ENCODE assay signal across 8 mouse cellular contexts in genomic region chr7:128237593-128237926, GRCm38 (mm10). TPM values are rescaled to one million over a fixed set of nuclear protein-coding genes. Genes with fewer than 3 reads are reported as not detected.
DNase-seq lines count a peak whose midpoint lies in the region; ATAC-seq and TF ChIP-seq lines count a peak whose summit lies in the region.

No protein-coding gene starts in this region.

- in situ Hi-C loops in ES-E14 (cut with MboI; ENCODE audit: low sequenced_read_pairs in 2 of 2, unreplicated experiment in 2 of 2): no loop called here

- peaks cover 34% of the 10 kb centered on the region for H3K79me2 ChIP-seq in macrophage (ENCODE audit: inconsistent target)

- H3K4me3 ChIP-seq in heart, embryonic 14.5 days (ENCODE audit: control insufficient read depth in 1 of 2, insufficient read depth in 1 of 2, low read depth in 1 of 2, low read length in 2 of 2): peak overlapping the region; percentile 76 to 79
- H3K4me3 ChIP-seq in ES-E14 (ENCODE audit: insufficient read depth in 1 of 2, low read depth in 1 of 2, low read length in 2 of 2, poor library complexity in 1 of 2, severe bottlenecking in 1 of 2) (peak overlapping the region; percentile 88 to 89), macrophage (ENCODE audit: inconsistent target) (peak overlapping the region; percentile 91)
- H3K4me3 ChIP-seq in forebrain, postnatal 0 days (ENCODE audit: low read depth, low read length): peak overlapping the region; percentile 77

- H3K4me2 ChIP-seq in heart, embryonic 14.5 days (ENCODE audit: low read length): peak overlapping the region; percentile 84
- H3K4me2 ChIP-seq in forebrain, postnatal 0 days (ENCODE audit: low read depth): peak overlapping the region; percentile 77

- no peak for ATAC-seq in heart, embryonic 14.5 days (ENCODE audit: insufficient number of reproducible peaks, insufficient read depth, low FRiP score, low read depth)
- no peak for ATAC-seq in forebrain, postnatal 0 days

- H3K9me3 ChIP-seq in heart, embryonic 14.5 days (ENCODE audit: control insufficient read depth, low read length): no peaks in the 10 kb centered on the region
- H3K9me3 ChIP-seq in ES-E14 (ENCODE audit: control insufficient read depth, insufficient read depth, low read depth, low read length): no peaks in the 10 kb centered on the region
- no peaks in the 10 kb centered on the region for H3K9me3 ChIP-seq in forebrain, postnatal 0 days (ENCODE audit: low read length)

- H3K36me3 ChIP-seq in heart, embryonic 14.5 days (ENCODE audit: control insufficient read depth, insufficient read depth, low read length): peaks cover 45% of the 10 kb centered on the region
- H3K36me3 ChIP-seq in ES-E14 (ENCODE audit: control insufficient read depth, insufficient read depth, low read length, poor library complexity, severe bottlenecking) (peaks cover 13% of the 10 kb centered on the region; the same call in 1 of the 2 replicates), macrophage (ENCODE audit: inconsistent target) (peaks cover 35% of the 10 kb centered on the region)
- peaks cover 16% of the 10 kb centered on the region for H3K36me3 ChIP-seq in forebrain, postnatal 0 days (ENCODE audit: insufficient read depth)

- under 1% methylated on average over 25 of the region's 25 CpGs for WGBS in heart, embryonic 14.5 days
- WGBS in forebrain, postnatal 0 days: 1% methylated on average over 25 of the region's 25 CpGs
- under 1% methylated on average over 25 of the region's 25 CpGs for WGBS in macrophage (ENCODE audit: missing documents)

- peak overlapping the region; percentile 97 for H3K27ac ChIP-seq in heart, embryonic 14.5 days (replicated peaks in 1 of 2; ENCODE audit: control insufficient read depth in 1 of 2, insufficient read depth in 1 of 2, low read depth in 2 of 2, low read length in 2 of 2)
- H3K27ac ChIP-seq in ES-E14 (ENCODE audit: insufficient read depth, low read depth, low read length, poor library complexity, severe bottlenecking) (peak overlapping the region; percentile 97), macrophage (peak overlapping the region; percentile 99)
- H3K27ac ChIP-seq in forebrain, postnatal 0 days (ENCODE audit: low read depth, low read length): peak overlapping the region; percentile 98

- DNase-seq in heart, adult 18-20 months: no peak
- no peak for DNase-seq in ES-E14 (ENCODE audit: low read depth, low spot score)
- no peak for DNase-seq in forebrain, postnatal 0 days
- no peak for DNase-seq in ovary, postnatal 10 days (ENCODE audit: low spot score)
- no peak for DNase-seq in spleen, postnatal 14 days (ENCODE audit: low spot score in 2 of 2)
- no peak for DNase-seq in thymus, postnatal 0 days (ENCODE audit: low spot score)

- peak overlapping the region; percentile 87 for H3K9ac ChIP-seq in heart, embryonic 14.5 days (ENCODE audit: low read length)
- H3K9ac ChIP-seq in ES-E14 (ENCODE audit: insufficient read depth, low read depth, low read length, poor library complexity, severe bottlenecking): peak overlapping the region; percentile 97
- peak overlapping the region; percentile 79 for H3K9ac ChIP-seq in forebrain, postnatal 0 days

- no peak for TF ChIP-seq CTCF in forebrain, postnatal 0 days (IDR thresholded peaks at IDR 0.05; ENCODE audit: low read depth)

- H3K27me3 ChIP-seq in heart, embryonic 14.5 days (ENCODE audit: control insufficient read depth, insufficient read depth, low read length): no peaks in the 10 kb centered on the region
- H3K27me3 ChIP-seq in forebrain, postnatal 0 days (ENCODE audit: insufficient read depth, low read length): no peaks in the 10 kb centered on the region

- peaks cover 6 to 14% of the 10 kb centered on the region in 2 experiments for H3K4me1 ChIP-seq in heart, embryonic 14.5 days (ENCODE audit: control insufficient read depth in 2 of 2, insufficient read depth in 2 of 2, low read length in 2 of 2)
- peaks cover 0 to 2% of the 10 kb centered on the region in 2 experiments; a peak in 1 of 4 replicates for H3K4me1 ChIP-seq in ES-E14 (ENCODE audit: control insufficient read depth in 2 of 2, insufficient read depth in 2 of 2, low read length in 2 of 2, poor library complexity in 1 of 2)
- no peaks in the 10 kb centered on the region; the same call in 1 of the 2 replicates for H3K4me1 ChIP-seq in forebrain, postnatal 0 days (ENCODE audit: insufficient read depth)

TF ChIP-seq in ES-E14, 5 proteins besides CTCF, POLR2A, EP300 and RAD21:
- TF ChIP-seq ZNF384 (IDR thresholded peaks at IDR 0.05; ENCODE audit: low read depth, low read length): no peak
- TF ChIP-seq MAFK (IDR thresholded peaks at IDR 0.05; ENCODE audit: insufficient read depth, low read depth, low read length): no peak
- TF ChIP-seq ZC3H11A (IDR thresholded peaks at IDR 0.05; ENCODE audit: borderline replicate concordance, low read depth, low read length): no peak
- TF ChIP-seq HCFC1 (IDR thresholded peaks at IDR 0.05; ENCODE audit: borderline replicate concordance, insufficient read depth, low read length): no peak; the same call in 1 of the 2 replicates
- no peak for TF ChIP-seq CHD2 (IDR thresholded peaks at IDR 0.05; ENCODE audit: low read depth, low read length)

RNA-seq across cellular contexts. Expression of gene 9130023H24Rik, which starts 0.3 kb away (rescaled TPM):
- 6.4 and 7.4 TPM in 2 replicates for polyA plus RNA-seq in heart, embryonic 14.5 days (2014; fragmentation: Nextera tagmentation; extraction: Ambion mirVana)
- 1 to 10 TPM; 2.6 to 2.8 TPM for total RNA-seq in heart, adult 18-20 months (2021)
- total RNA-seq in ES-E14 (2012; rRNA removed): 2.1 and 2.6 TPM in 2 replicates
- 5.2 and 6.7 TPM in 2 replicates for total RNA-seq in forebrain, postnatal 0 days (2014; rRNA removed)
- polyA plus RNA-seq in forebrain, postnatal 0 days (2015; fragmentation: Nextera tagmentation; extraction: Ambion mirVana): 3.9 and 4.6 TPM in 2 replicates
- 10 to 100 TPM in 12 of 26 experiments, 1 to 10 TPM in 14; 2.8 to 25.3 (median 9.7) TPM for total RNA-seq in macrophage (2018; cell fraction: chromatin; rRNA removed)
- 10 to 100 TPM in 7 of 26 experiments, 1 to 10 TPM in 19; 3.1 to 12.8 (median 8.6) TPM for total RNA-seq in macrophage (2018; cell fraction: cytosol; rRNA removed)
- total RNA-seq in macrophage (2018; cell fraction: nucleus; rRNA removed): 10 to 100 TPM in 18 of 26 experiments, 1 to 10 TPM in 8; 3.7 to 35.3 (median 14.8) TPM
- 5.0 to 5.9 TPM (median 5.6 TPM) in 3 replicates for polyA plus RNA-seq in macrophage (2018)
- 4.8 and 5.5 TPM in 2 replicates for polyA plus RNA-seq in thymus, postnatal 0 days (2015; fragmentation: Nextera tagmentation; extraction: Ambion mirVana)

RNA-seq across cellular contexts. Expression of gene Armc5, which starts 0.4 kb away (rescaled TPM):
- polyA plus RNA-seq in heart, embryonic 14.5 days (2014; fragmentation: Nextera tagmentation; extraction: Ambion mirVana): 8.2 and 8.5 TPM in 2 replicates
- total RNA-seq in heart, adult 18-20 months (2021): 1 to 10 TPM; 7.4 to 8.6 TPM
- 9.3 and 11.4 TPM in 2 replicates for total RNA-seq in ES-E14 (2012; rRNA removed)
- total RNA-seq in forebrain, postnatal 0 days (2014; rRNA removed): 12.8 and 17.8 TPM in 2 replicates
- polyA plus RNA-seq in forebrain, postnatal 0 days (2015; fragmentation: Nextera tagmentation; extraction: Ambion mirVana): 13.4 and 15.4 TPM in 2 replicates
- 10 to 100 TPM; 19.0 to 66.6 (median 39.3) TPM for total RNA-seq in macrophage (2018; cell fraction: chromatin; rRNA removed)
- total RNA-seq in macrophage (2018; cell fraction: cytosol; rRNA removed): 10 to 100 TPM; 15.3 to 38.8 (median 25.4) TPM
- 10 to 100 TPM; 28.7 to 71.0 (median 42.7) TPM for total RNA-seq in macrophage (2018; cell fraction: nucleus; rRNA removed)
- polyA plus RNA-seq in macrophage (2018): 10.9 to 18.5 TPM (median 17.7 TPM) in 3 replicates
- polyA plus RNA-seq in thymus, postnatal 0 days (2015; fragmentation: Nextera tagmentation; extraction: Ambion mirVana): 16.2 and 16.6 TPM in 2 replicates

RNA-seq across cellular contexts. Expression of gene Tgfb1i1, which starts 9.1 kb away (rescaled TPM):
- polyA plus RNA-seq in heart, embryonic 14.5 days (2014; fragmentation: Nextera tagmentation; extraction: Ambion mirVana): 147 and 153 TPM in 2 replicates
- 10 to 100 TPM; 13.2 to 13.8 TPM for total RNA-seq in heart, adult 18-20 months (2021)
- 5.1 and 10.5 TPM in 2 replicates for total RNA-seq in ES-E14 (2012; rRNA removed)
- 9.4 and 9.7 TPM in 2 replicates for total RNA-seq in forebrain, postnatal 0 days (2014; rRNA removed)
- polyA plus RNA-seq in forebrain, postnatal 0 days (2015; fragmentation: Nextera tagmentation; extraction: Ambion mirVana): 18.5 and 22.1 TPM in 2 replicates
- total RNA-seq in macrophage (2018; cell fraction: chromatin; rRNA removed): 10 to 100 TPM in 1 of 26 experiments, 1 to 10 TPM in 25; 1.5 to 11.5 (median 3.1) TPM
- total RNA-seq in macrophage (2018; cell fraction: cytosol; rRNA removed): under 1 TPM in 23 of 26 experiments, not detected in 3; 0.10 to 0.45 (median 0.21) TPM
- 1 to 10 TPM in 22 of 26 experiments, under 1 TPM in 4; 0.63 to 5.9 (median 1.9) TPM for total RNA-seq in macrophage (2018; cell fraction: nucleus; rRNA removed)
- polyA plus RNA-seq in macrophage (2018): 0.26 to 0.36 TPM (median 0.30 TPM) in 3 replicates
- polyA plus RNA-seq in thymus, postnatal 0 days (2015; fragmentation: Nextera tagmentation; extraction: Ambion mirVana): 12.7 and 13.9 TPM in 2 replicates

RNA-seq across cellular contexts. Expression of gene Slc5a2, which starts 27.9 kb away (rescaled TPM):
- 0.22 and 0.36 TPM in 2 replicates for polyA plus RNA-seq in heart, embryonic 14.5 days (2014; fragmentation: Nextera tagmentation; extraction: Ambion mirVana)
- total RNA-seq in heart, adult 18-20 months (2021): not detected
- total RNA-seq in ES-E14 (2012; rRNA removed): 0.49 and 0.53 TPM in 2 replicates
- not detected in 2 replicates for total RNA-seq in forebrain, postnatal 0 days (2014; rRNA removed)
- 0.10 TPM in 1 of 2 replicates, not detected in the other for polyA plus RNA-seq in forebrain, postnatal 0 days (2015; fragmentation: Nextera tagmentation; extraction: Ambion mirVana)
- not detected for total RNA-seq in macrophage (2018; cell fraction: chromatin; rRNA removed)
- total RNA-seq in macrophage (2018; cell fraction: cytosol; rRNA removed): not detected
- not detected for total RNA-seq in macrophage (2018; cell fraction: nucleus; rRNA removed)
- polyA plus RNA-seq in macrophage (2018): 0.52 TPM in 1 of 3 replicates, not detected in the others
- not detected in 2 replicates for polyA plus RNA-seq in thymus, postnatal 0 days (2015; fragmentation: Nextera tagmentation; extraction: Ambion mirVana)

RNA-seq across cellular contexts. Expression of gene Cox6a2, which starts 31.4 kb away (rescaled TPM):
- polyA plus RNA-seq in heart, embryonic 14.5 days (2014; fragmentation: Nextera tagmentation; extraction: Ambion mirVana): 917 and 1,008 TPM in 2 replicates
- 1,000 to 10,000 TPM; 2,762 to 2,913 TPM for total RNA-seq in heart, adult 18-20 months (2021)
- 0.36 TPM in 1 of 2 replicates, not detected in the other for total RNA-seq in ES-E14 (2012; rRNA removed)
- total RNA-seq in forebrain, postnatal 0 days (2014; rRNA removed): 1.4 and 5.0 TPM in 2 replicates
- 4.5 TPM in 2 replicates for polyA plus RNA-seq in forebrain, postnatal 0 days (2015; fragmentation: Nextera tagmentation; extraction: Ambion mirVana)
- 1 to 10 TPM in 6 of 26 experiments, not detected in 20; 1.4 to 3.5 (median 2.8) TPM for total RNA-seq in macrophage (2018; cell fraction: chromatin; rRNA removed)
- 10 to 100 TPM in 3 of 26 experiments, 1 to 10 TPM in 21, under 1 TPM in 2; 0.89 to 15.9 (median 3.7) TPM for total RNA-seq in macrophage (2018; cell fraction: cytosol; rRNA removed)
- total RNA-seq in macrophage (2018; cell fraction: nucleus; rRNA removed): 1 to 10 TPM in 13 of 26 experiments, not detected in 13; 1.9 to 6.5 (median 3.2) TPM
- 1.2 to 2.2 TPM (median 1.7 TPM) in 3 replicates for polyA plus RNA-seq in macrophage (2018)
- 3.0 and 4.0 TPM in 2 replicates for polyA plus RNA-seq in thymus, postnatal 0 days (2015; fragmentation: Nextera tagmentation; extraction: Ambion mirVana)

Comparison
In these comparisons a context has a peak if more than half of its experiments do, and no peak if none do; other contexts are left out.
1. RNA of gene Tgfb1i1, which starts 9.1 kb away (polyA plus RNA-seq): 147 to 153 TPM in heart, embryonic 14.5 days, 18.5 to 22.1 TPM in forebrain, postnatal 0 days and 12.7 to 13.9 TPM in thymus, postnatal 0 days; 0.26 to 0.36 TPM in macrophage; every median in the first group is over 10 times any median in the second.
2. Peak in every context shown above with its lines, with median percentiles within 50 percentile points of each other: H3K27ac ChIP-seq, H3K4me3 ChIP-seq and H3K9ac ChIP-seq.